ENCODE assay signal across 22 mouse cellular contexts in genomic region chr14:58691129-58691828, GRCm38 (mm10).
DNase-seq lines count a peak whose midpoint lies in the region; ATAC-seq and TF ChIP-seq lines count a peak whose summit lies in the region.
"Had no signal": no experiment of that assay in that cellular context is flagged by ENCODE, and none has a peak within 500 bp of the region (broad histone marks: within the 10 kb centered on the region; RNA-seq: fewer than 3 reads in every experiment).

No protein-coding gene starts in this region.

- H3K9me3 ChIP-seq in kidney, embryonic 15.5 days (replicated peaks), result no peaks in the 10 kb centered on the region
- H3K9me3 ChIP-seq: forebrain, embryonic 10.5 days; forebrain, embryonic 13.5 days; hindbrain, embryonic 10.5 days had no signal

- TF ChIP-seq POLR2A in heart, adult 2 months (IDR thresholded peaks at IDR 0.05; ENCODE audit: insufficient read depth, low read depth, low read length), result no peak

- no peaks in the 10 kb centered on the region for H3K4me1 ChIP-seq in heart, adult 2 months (ENCODE audit: control insufficient read depth, insufficient read depth, low read length)
- H3K4me1 ChIP-seq in kidney, embryonic 15.5 days, result 0 out of 2 replicates have a peak, but pooled peaks cover 4% of the 10 kb centered on the region
- H3K4me1 ChIP-seq: forebrain, embryonic 10.5 days; forebrain, embryonic 13.5 days; hindbrain, embryonic 10.5 days had no signal

- no peak for DNase-seq in heart, adult 2 months
- DNase-seq in heart, postnatal 10 days, result no peak
- DNase-seq in kidney, postnatal 14 days, result no peak
- DNase-seq in layer of hippocampus, adult 2 months (ENCODE audit: low spot score in 2 of 2), result no peak
- DNase-seq in layer of hippocampus, adult 9-10 months (ENCODE audit: low spot score), result no peak
- DNase-seq: adrenal gland, postnatal 10 days; adrenal gland, postnatal 36 days; cerebellum, adult 18-20 months; cerebellum, adult 9-10 months; cerebellum, postnatal 14 days; gastrocnemius, postnatal 10 days; gastrocnemius, postnatal 36 days; heart, postnatal 36 days had no signal

- H3K27me3 ChIP-seq in heart, adult 2 months (ENCODE audit: control insufficient read depth, insufficient read depth, low read length), result no peaks in the 10 kb centered on the region
- H3K27me3 ChIP-seq in kidney, embryonic 15.5 days, result peaks cover 12% of the 10 kb centered on the region
- H3K27me3 ChIP-seq: forebrain, embryonic 13.5 days had no signal

- 0 out of 2 replicates have a peak, but pooled peaks have one; percentile 3 for TF ChIP-seq CTCF in heart, adult 2 months (IDR thresholded peaks at IDR 0.05)
- peak; percentile 24; the same call in 1 of the 2 replicates for TF ChIP-seq CTCF in layer of hippocampus, adult 2 months (conservative IDR thresholded peaks at IDR 0.05)

- no peaks in the 10 kb centered on the region for H3K36me3 ChIP-seq in heart, adult 2 months (ENCODE audit: control insufficient read depth, insufficient read depth, low read length)
- H3K36me3 ChIP-seq in kidney, embryonic 15.5 days, result no peaks in the 10 kb centered on the region
- H3K36me3 ChIP-seq: forebrain, embryonic 10.5 days; G1E; hindbrain, embryonic 10.5 days had no signal

- no peak overlapping the region for H3K4me2 ChIP-seq in kidney, embryonic 15.5 days
- H3K4me2 ChIP-seq: forebrain, embryonic 13.5 days; heart, embryonic 11.5 days; hindbrain, embryonic 14.5 days had no signal

- H3K27ac ChIP-seq in heart, adult 2 months, result no peak overlapping the region
- no peak overlapping the region for H3K27ac ChIP-seq in kidney, embryonic 15.5 days
- no peak overlapping the region for H3K27ac ChIP-seq in layer of hippocampus, adult 2 months
- H3K27ac ChIP-seq: forebrain, embryonic 10.5 days; forebrain, embryonic 13.5 days; hindbrain, embryonic 10.5 days; hindbrain, embryonic 14.5 days had no signal

- ATAC-seq in kidney, embryonic 15.5 days (replicated peaks; ENCODE audit: low FRiP score), result peak; percentile 67
- ATAC-seq: forebrain, embryonic 13.5 days; forebrain, embryonic 16.5 days; Patski had no signal

- no peak overlapping the region for H3K4me3 ChIP-seq in heart, adult 2 months
- H3K4me3 ChIP-seq in kidney, embryonic 15.5 days (replicated peaks), result no peak overlapping the region
- no peak overlapping the region for H3K4me3 ChIP-seq in layer of hippocampus, adult 2 months
- H3K4me3 ChIP-seq: forebrain, embryonic 10.5 days; forebrain, embryonic 13.5 days; hindbrain, embryonic 10.5 days had no signal

- H3K79me2 ChIP-seq in heart, adult 2 months (replicated peaks; ENCODE audit: control insufficient read depth, insufficient read depth, low read length), result no peaks in the 10 kb centered on the region

- intact Hi-C loops in heart, adult 2 months (cut with DNase I), result no loop called here
- intact Hi-C loops in heart, postnatal 10 days (cut with DNase I), result no loop called here

- 91% methylated on average over 9 of the region's 9 CpGs for WGBS in heart, adult 2 months
- WGBS in kidney, embryonic 15.5 days, result 30% methylated on average over 9 of the region's 9 CpGs

- TF ChIP-seq EP300 in heart, adult 2 months (IDR thresholded peaks at IDR 0.05; ENCODE audit: insufficient read depth, low read depth, low read length), result no peak

- no peak overlapping the region for H3K9ac ChIP-seq in heart, adult 2 months (ENCODE audit: low read depth, low read length)
- no peak overlapping the region for H3K9ac ChIP-seq in kidney, embryonic 15.5 days
- H3K9ac ChIP-seq: forebrain, embryonic 13.5 days; hindbrain, embryonic 14.5 days had no signal
